Mouse (Mus musculus) neural tube, embryonic 12.5 days (tissue): ENCODE measurements at regions not wholly inside any gene's neighbourhood (a gene's known extent, or its start where the extent isn't known, plus 50 kb on each side); places are given as distances from the start of the nearest gene placed in this dataset.
"Not testable (repeated sequence)": the region's sequence is repeated elsewhere in the genome, so short reads cannot be mapped to it uniquely, and the experiment has no call there.

Experiments used
- ATAC-seq: fragments of 200-750 bp; cut with Nextera tagmentation; 2 replicates; pipeline ENCODE4 v1.8.0; 2017; ENCODE audit warnings: low read depth, mild to moderate bottlenecking, moderate TSS enrichment, moderate library complexity; ENCODE audit not compliant: low FRiP score
- H3K27ac ChIP-seq: fragments of 300-500 bp; sonication (generic); 2 replicates; pipeline ENCODE4 v1.5.1; 2016
- H3K27me3 ChIP-seq: fragments of 300-500 bp; sonication (generic); replicated peaks from 2 replicates; pipeline ENCODE4 v1.6.1; 2016; ENCODE audit warnings: mild to moderate bottlenecking
- H3K36me3 ChIP-seq: fragments of 300-500 bp; sonication (generic); 2 replicates; pipeline ENCODE4 v1.6.1; 2016; ENCODE audit warnings: mild to moderate bottlenecking
- H3K4me1 ChIP-seq: fragments of 300-500 bp; sonication (generic); 2 replicates; pipeline ENCODE4 v1.6.1; 2016
- H3K4me2 ChIP-seq: fragments of 300-500 bp; sonication (generic); replicated peaks from 2 replicates; pipeline ENCODE4 v1.6.1; 2016; ENCODE audit warnings: mild to moderate bottlenecking
- H3K4me3 ChIP-seq: fragments of 300-500 bp; sonication (generic); 2 replicates; pipeline ENCODE4 v1.5.1; 2016
- H3K9ac ChIP-seq: fragments of 300-500 bp; sonication (generic); 2 replicates; pipeline ENCODE4 v1.6.1; 2016; ENCODE audit warnings: mild to moderate bottlenecking
- H3K9me3 ChIP-seq: fragments of 300-500 bp; sonication (generic); 2 replicates; pipeline ENCODE4 v1.6.1; 2016; ENCODE audit warnings: mild to moderate bottlenecking
- WGBS: fragments of 180-500 bp; shearing (Covaris S2); methylation state at CpG from one replicate; pipeline ENCODE4 v1.1.7; 2016; 5-methylcytosine and 5-hydroxymethylcytosine counted together

- no peak for ATAC-seq
- 79% methylated on average over 2 of the region's 2 CpGs for WGBS
- H3K27me3 ChIP-seq: no peaks in the 10 kb centered on the region
These were observed 723.1 kb upstream of the Brinp1 start for GRCm38 (mm10) chr4:69677315-69677714.

GRCm38 (mm10) chr4:69673456-69673855 lies 719.3 kb upstream of the Brinp1 start:
- no peak overlapping the region for H3K9ac ChIP-seq
- H3K27me3 ChIP-seq: no peaks in the 10 kb centered on the region
- ATAC-seq: no peak

More at GRCm38 (mm10) chr4:69677315-69677714, 723.1 kb upstream of the Brinp1 start:
- H3K9me3 ChIP-seq: no peaks in the 10 kb centered on the region
- H3K36me3 ChIP-seq: no peaks in the 10 kb centered on the region
- no peak overlapping the region for H3K27ac ChIP-seq
- no peak overlapping the region for H3K9ac ChIP-seq
- H3K4me2 ChIP-seq: no peak overlapping the region
- H3K4me3 ChIP-seq: no peak overlapping the region
- no peaks in the 10 kb centered on the region for H3K4me1 ChIP-seq

GRCm38 (mm10) chr4:69628908-69629307 lies 674.7 kb upstream of the Brinp1 start:
- ATAC-seq: peak; percentile 41; the same call in 1 of the 2 replicates

More at GRCm38 (mm10) chr4:69673456-69673855, 719.3 kb upstream of the Brinp1 start:
- Histone ChIP-seq H3K36me3 (no peaks in the 10 kb centered on the region), H3K4me2 (no peak overlapping the region), H3K4me3 (no peak overlapping the region), H3K27ac (no peak overlapping the region), H3K9me3 (no peaks in the 10 kb centered on the region), H3K4me1 (no peaks in the 10 kb centered on the region)

GRCm38 (mm10) chr4:69626426-69626825 lies 672.2 kb upstream of the Brinp1 start:
- WGBS: 81% methylated on average over 2 of the region's 2 CpGs
- not testable (repeated sequence) for H3K27me3 ChIP-seq, ATAC-seq, H3K4me3 ChIP-seq, H3K4me1 ChIP-seq, H3K36me3 ChIP-seq, H3K9ac ChIP-seq, H3K4me2 ChIP-seq, H3K27ac ChIP-seq, H3K9me3 ChIP-seq

More at GRCm38 (mm10) chr4:69628908-69629307, 674.7 kb upstream of the Brinp1 start:
- Histone ChIP-seq H3K9me3 (no peaks in the 10 kb centered on the region), H3K4me1 (no peaks in the 10 kb centered on the region), H3K27me3 (no peaks in the 10 kb centered on the region), H3K27ac (no peak overlapping the region), H3K4me2 (no peak overlapping the region), H3K36me3 (no peaks in the 10 kb centered on the region), H3K4me3 (no peak overlapping the region), H3K9ac (no peak overlapping the region)
- WGBS: 48% methylated on average over 2 of the region's 2 CpGs

- no peaks in the 10 kb centered on the region for H3K36me3 ChIP-seq
- no peaks in the 10 kb centered on the region for H3K4me1 ChIP-seq
- H3K27ac ChIP-seq: no peak overlapping the region
- H3K9me3 ChIP-seq: no peaks in the 10 kb centered on the region
- no peak overlapping the region for H3K4me2 ChIP-seq
- no peak overlapping the region for H3K4me3 ChIP-seq
- ATAC-seq: no peak
- H3K9ac ChIP-seq: no peak overlapping the region
- no peaks in the 10 kb centered on the region for H3K27me3 ChIP-seq
- WGBS: 70% methylated on average over 2 of the region's 2 CpGs
These were observed 671.6 kb upstream of the Brinp1 start for GRCm38 (mm10) chr4:69625831-69626230.

GRCm38 (mm10) chr4:69621058-69621609 lies 666.9 kb upstream of the Brinp1 start:
- H3K9me3 ChIP-seq: no peaks in the 10 kb centered on the region
- 96% methylated on average over 2 of the region's 2 CpGs for WGBS
- ATAC-seq: no peak
- H3K4me2 ChIP-seq: no peak overlapping the region
- no peaks in the 10 kb centered on the region for H3K36me3 ChIP-seq
- no peak overlapping the region for H3K27ac ChIP-seq
- no peak overlapping the region for H3K9ac ChIP-seq
- H3K27me3 ChIP-seq: no peaks in the 10 kb centered on the region
- no peaks in the 10 kb centered on the region for H3K4me1 ChIP-seq
- no peak overlapping the region for H3K4me3 ChIP-seq

GRCm38 (mm10) chr4:69618161-69618730 lies 664.0 kb upstream of the Brinp1 start:
- no peaks in the 10 kb centered on the region for H3K4me1 ChIP-seq
- 80% methylated on average over 5 of the region's 5 CpGs for WGBS
- peak; percentile 75; the same call in 1 of the 2 replicates for ATAC-seq
- no peaks in the 10 kb centered on the region for H3K9me3 ChIP-seq
- no peak overlapping the region for H3K9ac ChIP-seq
- H3K4me3 ChIP-seq: no peak overlapping the region
- no peak overlapping the region for H3K27ac ChIP-seq
- no peak overlapping the region for H3K4me2 ChIP-seq
- H3K36me3 ChIP-seq: no peaks in the 10 kb centered on the region
- no peaks in the 10 kb centered on the region for H3K27me3 ChIP-seq

- no peaks in the 10 kb centered on the region for H3K4me1 ChIP-seq
- H3K9ac ChIP-seq: no peak overlapping the region
- 90% methylated on average over 1 of the region's 1 CpGs for WGBS
- no peak overlapping the region for H3K4me2 ChIP-seq
- ATAC-seq: no peak
- no peak overlapping the region for H3K27ac ChIP-seq
- no peaks in the 10 kb centered on the region for H3K9me3 ChIP-seq
- no peak overlapping the region for H3K4me3 ChIP-seq
- no peaks in the 10 kb centered on the region for H3K27me3 ChIP-seq
- no peaks in the 10 kb centered on the region for H3K36me3 ChIP-seq
These were observed 660.7 kb upstream of the Brinp1 start for GRCm38 (mm10) chr4:69614901-69615300.

- no peak overlapping the region for H3K9ac ChIP-seq
- 78% methylated on average over 5 of the region's 5 CpGs for WGBS
- ATAC-seq: no peak
These were observed 657.6 kb upstream of the Brinp1 start for GRCm38 (mm10) chr4:69611681-69612300.

GRCm38 (mm10) chr4:69608885-69609284 lies 654.7 kb upstream of the Brinp1 start:
- WGBS: 95% methylated on average over 1 of the region's 1 CpGs
- Histone ChIP-seq H3K9me3 (no peaks in the 10 kb centered on the region), H3K4me1 (no peaks in the 10 kb centered on the region)

More at GRCm38 (mm10) chr4:69611681-69612300, 657.6 kb upstream of the Brinp1 start:
- no peak overlapping the region for H3K4me3 ChIP-seq
- H3K4me1 ChIP-seq: no peaks in the 10 kb centered on the region
- no peak overlapping the region for H3K27ac ChIP-seq
- no peaks in the 10 kb centered on the region for H3K27me3 ChIP-seq
- H3K4me2 ChIP-seq: no peak overlapping the region
- no peaks in the 10 kb centered on the region for H3K36me3 ChIP-seq
- H3K9me3 ChIP-seq: no peaks in the 10 kb centered on the region

GRCm38 (mm10) chr4:69596992-69597541 lies 642.9 kb upstream of the Brinp1 start:
- WGBS: 49% methylated on average over 6 of the region's 6 CpGs
- peak; percentile 49; the same call in 1 of the 2 replicates for ATAC-seq

More at GRCm38 (mm10) chr4:69608885-69609284, 654.7 kb upstream of the Brinp1 start:
- Histone ChIP-seq H3K4me3 (no peak overlapping the region), H3K9ac (no peak overlapping the region), H3K27me3 (no peaks in the 10 kb centered on the region), H3K36me3 (no peaks in the 10 kb centered on the region), H3K4me2 (no peak overlapping the region), H3K27ac (no peak overlapping the region)
- ATAC-seq: no peak

GRCm38 (mm10) chr4:69594022-69594421 lies 639.8 kb upstream of the Brinp1 start:
- no peaks in the 10 kb centered on the region for H3K36me3 ChIP-seq
- 27% methylated on average over 2 of the region's 2 CpGs for WGBS
- H3K4me1 ChIP-seq: no peaks in the 10 kb centered on the region
- ATAC-seq: no peak
- no peak overlapping the region for H3K4me2 ChIP-seq
- H3K27ac ChIP-seq: no peak overlapping the region
- H3K9ac ChIP-seq: no peak overlapping the region
- H3K4me3 ChIP-seq: no peak overlapping the region
- H3K9me3 ChIP-seq: no peaks in the 10 kb centered on the region
- H3K27me3 ChIP-seq: no peaks in the 10 kb centered on the region

More at GRCm38 (mm10) chr4:69596992-69597541, 642.9 kb upstream of the Brinp1 start:
- no peaks in the 10 kb centered on the region for H3K36me3 ChIP-seq
- H3K4me1 ChIP-seq: no peaks in the 10 kb centered on the region
- no peak overlapping the region for H3K9ac ChIP-seq
- no peak overlapping the region for H3K4me2 ChIP-seq
- H3K27me3 ChIP-seq: no peaks in the 10 kb centered on the region
- H3K9me3 ChIP-seq: no peaks in the 10 kb centered on the region
- H3K27ac ChIP-seq: no peak overlapping the region
- no peak overlapping the region for H3K4me3 ChIP-seq
